29 mouse cellular contexts compared by ENCODE assay signal in genomic region chr3:75808001-75808400, GRCm38 (mm10).
DNase-seq lines count a peak whose midpoint lies in the region; ATAC-seq and TF ChIP-seq lines count a peak whose summit lies in the region.
"Had no signal": no experiment of that assay in that cellular context is flagged by ENCODE, and none has a peak within 500 bp of the region (broad histone marks: within the 10 kb centered on the region; RNA-seq: fewer than 3 reads in every experiment).

No protein-coding gene starts in this region.

- no peak overlapping the region for H3K4me2 ChIP-seq in forebrain, embryonic 14.5 days (ENCODE audit: low read length)
- no peak overlapping the region for H3K4me2 ChIP-seq in forebrain, embryonic 12.5 days
- H3K4me2 ChIP-seq in lung, embryonic 14.5 days: no peak overlapping the region
- H3K4me2 ChIP-seq in embryonic facial prominence, embryonic 14.5 days (ENCODE audit: low read depth, low read length): no peak overlapping the region
- H3K4me2 ChIP-seq: embryonic facial prominence, embryonic 13.5 days; forebrain, embryonic 15.5 days; heart, embryonic 12.5 days; heart, embryonic 15.5 days had no signal

- no peak overlapping the region for H3K4me3 ChIP-seq in forebrain, embryonic 14.5 days (ENCODE audit: low read depth, low read length)
- no peak overlapping the region for H3K4me3 ChIP-seq in forebrain, embryonic 12.5 days (replicated peaks)
- H3K4me3 ChIP-seq in lung, embryonic 14.5 days (ENCODE audit: low read depth, low read length): no peak overlapping the region
- H3K4me3 ChIP-seq in embryonic facial prominence, embryonic 14.5 days (ENCODE audit: low read depth, low read length): no peak overlapping the region
- H3K4me3 ChIP-seq in left cerebral cortex, adult 2 months: no peak overlapping the region
- H3K4me3 ChIP-seq: embryonic facial prominence, embryonic 13.5 days; forebrain, embryonic 10.5 days; forebrain, embryonic 15.5 days; heart, embryonic 12.5 days; heart, embryonic 15.5 days; hindbrain, embryonic 10.5 days had no signal

- no peaks in the 10 kb centered on the region for H3K27me3 ChIP-seq in forebrain, embryonic 14.5 days (replicated peaks; ENCODE audit: control insufficient read depth, insufficient read depth, low read length)
- no peaks in the 10 kb centered on the region for H3K27me3 ChIP-seq in forebrain, embryonic 12.5 days
- no peaks in the 10 kb centered on the region for H3K27me3 ChIP-seq in lung, embryonic 14.5 days (ENCODE audit: insufficient read depth, low read length)
- H3K27me3 ChIP-seq in embryonic facial prominence, embryonic 14.5 days (replicated peaks; ENCODE audit: control insufficient read depth, insufficient read depth, low read length): no peaks in the 10 kb centered on the region
- H3K27me3 ChIP-seq: embryonic facial prominence, embryonic 13.5 days; forebrain, embryonic 15.5 days; heart, embryonic 12.5 days; heart, embryonic 15.5 days had no signal

- no peak overlapping the region for H3K27ac ChIP-seq in forebrain, embryonic 14.5 days (ENCODE audit: low read depth, low read length)
- no peak overlapping the region for H3K27ac ChIP-seq in forebrain, embryonic 12.5 days
- H3K27ac ChIP-seq in lung, embryonic 14.5 days (ENCODE audit: low read depth): no peak overlapping the region
- H3K27ac ChIP-seq in embryonic facial prominence, embryonic 14.5 days (replicated peaks; ENCODE audit: low read depth, low read length): no peak overlapping the region
- no peak overlapping the region for H3K27ac ChIP-seq in left cerebral cortex, adult 2 months
- H3K27ac ChIP-seq: embryonic facial prominence, embryonic 13.5 days; forebrain, embryonic 10.5 days; forebrain, embryonic 15.5 days; heart, embryonic 15.5 days; hindbrain, embryonic 10.5 days had no signal

- intact Hi-C loops in left cerebral cortex, adult 2 months (cut with DNase I): no loop called here

- H3K9ac ChIP-seq in forebrain, embryonic 14.5 days (ENCODE audit: low read length): no peak overlapping the region
- no peak overlapping the region for H3K9ac ChIP-seq in forebrain, embryonic 12.5 days
- H3K9ac ChIP-seq in lung, embryonic 14.5 days: no peak overlapping the region
- H3K9ac ChIP-seq in embryonic facial prominence, embryonic 14.5 days (ENCODE audit: low read depth, low read length): no peak overlapping the region
- H3K9ac ChIP-seq: embryonic facial prominence, embryonic 13.5 days; forebrain, embryonic 15.5 days; heart, embryonic 12.5 days; heart, embryonic 15.5 days had no signal

- H3K9me3 ChIP-seq in forebrain, embryonic 14.5 days (replicated peaks; ENCODE audit: control insufficient read depth, low read length): no peaks in the 10 kb centered on the region
- no peaks in the 10 kb centered on the region for H3K9me3 ChIP-seq in forebrain, embryonic 12.5 days
- H3K9me3 ChIP-seq in lung, embryonic 14.5 days (ENCODE audit: low read depth, low read length): no peaks in the 10 kb centered on the region
- no peaks in the 10 kb centered on the region for H3K9me3 ChIP-seq in embryonic facial prominence, embryonic 14.5 days (ENCODE audit: control insufficient read depth, low read length)
- H3K9me3 ChIP-seq: embryonic facial prominence, embryonic 13.5 days; forebrain, embryonic 10.5 days; forebrain, embryonic 15.5 days; heart, embryonic 12.5 days; heart, embryonic 15.5 days; hindbrain, embryonic 10.5 days had no signal

- TF ChIP-seq CTCF in lung, embryonic 14.5 days (IDR thresholded peaks at IDR 0.05; ENCODE audit: low read depth): no peak
- no peak for TF ChIP-seq CTCF in left cerebral cortex, adult 2 months (IDR thresholded peaks at IDR 0.05)

- DNase-seq in embryo, embryonic 11 days: peak; percentile 11
- no peak for DNase-seq in embryo, embryonic 10.5 days (ENCODE audit: low spot score)
- peak; percentile 22 for DNase-seq in forebrain, embryonic 14.5 days (ENCODE audit: low spot score)
- DNase-seq in lung, embryonic 14.5 days: peak; percentile 14
- DNase-seq in lung, postnatal 36 days: no peak
- DNase-seq in embryonic facial prominence, embryonic 14.5 days (ENCODE audit: low spot score): peak; percentile 6
- no peak for DNase-seq in left cerebral cortex, adult 2 months (ENCODE audit: extremely low spot score in 1 of 2, low spot score in 2 of 2)
- DNase-seq: adrenal gland, adult 2 months; adrenal gland, postnatal 14 days; cerebellum, adult 11-12 months; cerebellum, adult 8-10 months; cerebellum, postnatal 10 days; cerebellum, postnatal 36 days; gastrocnemius, postnatal 25 days; heart, adult 18-20 months; heart, postnatal 10 days; heart, postnatal 36 days; kidney, adult 18-20 months had no signal

- no peaks in the 10 kb centered on the region for H3K36me3 ChIP-seq in forebrain, embryonic 14.5 days (ENCODE audit: control insufficient read depth, insufficient read depth, low read length)
- H3K36me3 ChIP-seq in forebrain, embryonic 12.5 days (replicated peaks): no peaks in the 10 kb centered on the region
- H3K36me3 ChIP-seq in lung, embryonic 14.5 days (ENCODE audit: insufficient read depth): no peaks in the 10 kb centered on the region
- no peaks in the 10 kb centered on the region for H3K36me3 ChIP-seq in embryonic facial prominence, embryonic 14.5 days (ENCODE audit: control insufficient read depth, insufficient read depth, low read length)
- H3K36me3 ChIP-seq: embryonic facial prominence, embryonic 13.5 days; forebrain, embryonic 10.5 days; forebrain, embryonic 15.5 days; heart, embryonic 12.5 days; heart, embryonic 15.5 days; hindbrain, embryonic 10.5 days had no signal

- ATAC-seq in forebrain, embryonic 14.5 days: no peak
- ATAC-seq in forebrain, embryonic 12.5 days (ENCODE audit: low FRiP score): no peak
- no peak for ATAC-seq in lung, embryonic 14.5 days (ENCODE audit: insufficient read depth)
- ATAC-seq in embryonic facial prominence, embryonic 14.5 days (ENCODE audit: low read depth): no peak
- ATAC-seq: forebrain, embryonic 15.5 days; hindbrain, embryonic 16.5 days; inflammation-experienced regulatory T-cells, adult 6 months; intestine, embryonic 16.5 days; Patski had no signal

- no peaks in the 10 kb centered on the region for H3K4me1 ChIP-seq in forebrain, embryonic 14.5 days (ENCODE audit: control insufficient read depth, insufficient read depth, low read length)
- H3K4me1 ChIP-seq in forebrain, embryonic 12.5 days: no peaks in the 10 kb centered on the region
- H3K4me1 ChIP-seq in lung, embryonic 14.5 days (ENCODE audit: insufficient read depth): no peaks in the 10 kb centered on the region
- H3K4me1 ChIP-seq in embryonic facial prominence, embryonic 14.5 days (ENCODE audit: control insufficient read depth, insufficient read depth, low read length): no peaks in the 10 kb centered on the region
- H3K4me1 ChIP-seq: embryonic facial prominence, embryonic 13.5 days; forebrain, embryonic 10.5 days; forebrain, embryonic 15.5 days; heart, embryonic 12.5 days; heart, embryonic 15.5 days; hindbrain, embryonic 10.5 days had no signal

Comparison
In these comparisons a context has a peak if more than half of its experiments do, and no peak if none do; other contexts are left out.
1. DNase-seq: peak in embryo, embryonic 11 days (single experiment), forebrain, embryonic 14.5 days (single experiment), lung, embryonic 14.5 days (single experiment) and embryonic facial prominence, embryonic 14.5 days (single experiment); none in embryo, embryonic 10.5 days (single experiment), lung, postnatal 36 days (single experiment) and left cerebral cortex, adult 2 months (0 of 2).